Mouse (Mus musculus) lung, embryonic 14.5 days (tissue): ENCODE measurements at regions not wholly inside any gene's neighbourhood (a gene's known extent, or its start where the extent isn't known, plus 50 kb on each side); places are given as distances from the start of the nearest gene placed in this dataset.

Experiments used
- ATAC-seq: fragments of 200-750 bp; cut with Nextera tagmentation; 2 replicates; pipeline ENCODE4 v1.8.0; 2017; ENCODE audit warnings: mild to moderate bottlenecking, moderate TSS enrichment, moderate library complexity; ENCODE audit not compliant: insufficient read depth
- DNase-seq: peaks from one replicate; pipeline ENCODE4 v3.0.0-alpha.2; 2015
- H3K27ac ChIP-seq: fragments of 300-500 bp; sonication (generic); 2 replicates; pipeline ENCODE4 v1.5.1; 2014; ENCODE audit warnings: low read depth, mild to moderate bottlenecking, moderate library complexity
- H3K27me3 ChIP-seq: fragments of 300-500 bp; sonication (generic); 2 replicates; pipeline ENCODE4 v1.6.1; 2014; ENCODE audit warnings: low read length, control low read depth; ENCODE audit not compliant: insufficient read depth
- H3K36me3 ChIP-seq: fragments of 300-500 bp; sonication (generic); 2 replicates; pipeline ENCODE4 v1.6.1; 2014; ENCODE audit warnings: control low read depth; ENCODE audit not compliant: insufficient read depth
- H3K4me1 ChIP-seq: fragments of 300-500 bp; sonication (generic); 2 replicates; pipeline ENCODE4 v1.6.1; 2014; ENCODE audit warnings: antibody characterized with exemption, control low read depth; ENCODE audit not compliant: insufficient read depth
- H3K4me2 ChIP-seq: fragments of 300-500 bp; sonication (generic); 2 replicates; pipeline ENCODE4 v1.6.1; 2014; ENCODE audit warnings: mild to moderate bottlenecking
- H3K4me3 ChIP-seq: fragments of 300-500 bp; sonication (generic); 2 replicates; pipeline ENCODE4 v1.5.1; 2014; ENCODE audit warnings: low read depth, low read length
- H3K9ac ChIP-seq: fragments of 300-500 bp; sonication (generic); 2 replicates; pipeline ENCODE4 v1.6.1; 2014
- H3K9me3 ChIP-seq: fragments of 300-500 bp; sonication (generic); 2 replicates; pipeline ENCODE4 v1.6.1; 2016; ENCODE audit warnings: low read depth, low read length, control low read depth
- CTCF ChIP-seq: IDR thresholded peaks from 2 replicates; pipeline ENCODE4 v1.5.1; 2016; ENCODE audit warnings: antibody characterized with exemption, low read depth
- WGBS: fragments of 180-500 bp; shearing (Covaris S2); extraction: QIAGEN DNeasy Blood & Tissue Kit; methylation state at CpG from one replicate; pipeline ENCODE4 v1.1.7; 2014; 5-methylcytosine and 5-hydroxymethylcytosine counted together

DNA sequence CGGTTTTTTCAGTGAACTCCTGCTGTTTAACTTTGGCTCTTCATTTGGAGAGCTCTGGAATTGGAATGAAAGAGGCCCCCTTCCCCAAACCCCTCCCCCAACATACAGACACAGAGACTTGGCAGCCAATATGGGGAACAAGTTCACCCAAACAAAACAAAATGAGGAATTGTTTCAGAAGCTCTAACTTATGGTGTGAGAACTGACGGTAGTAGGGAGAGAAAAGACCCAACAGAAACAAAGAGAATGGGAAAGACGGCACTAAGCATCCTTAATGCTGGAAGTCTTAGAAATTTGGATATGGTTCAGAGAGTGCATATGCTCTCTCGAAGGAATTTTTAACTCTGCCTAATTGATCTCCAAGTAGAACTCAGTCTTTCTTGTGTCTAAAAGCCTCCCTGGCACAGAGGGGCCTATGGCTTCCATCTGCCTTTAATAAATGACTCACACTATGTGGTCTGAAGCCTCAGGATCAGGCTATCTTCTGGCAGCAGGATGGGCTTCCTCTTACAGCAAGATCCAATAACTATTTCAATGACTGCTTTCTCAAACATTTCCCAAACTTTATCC, 438.2 kb upstream of the Map3k7 start:
- ATAC-seq (0 out of 2 replicates have a peak, but pooled peaks have one; percentile 28), DNase-seq (peak; percentile 40)
- H3K4me3 ChIP-seq, result no peak overlapping the region
- TF ChIP-seq CTCF, result no peak
- no peak overlapping the region for H3K4me2 ChIP-seq
- H3K4me1 ChIP-seq, result 0 out of 2 replicates have a peak, but pooled peaks cover 2% of the 10 kb centered on the region
- H3K36me3 ChIP-seq, result no peaks in the 10 kb centered on the region
- H3K27ac ChIP-seq, result no peak overlapping the region
- H3K9me3 ChIP-seq, result no peaks in the 10 kb centered on the region
- H3K9ac ChIP-seq, result no peak overlapping the region
- 23% methylated on average over 4 of the region's 4 CpGs for WGBS
- H3K27me3 ChIP-seq, result no peaks in the 10 kb centered on the region

DNA sequence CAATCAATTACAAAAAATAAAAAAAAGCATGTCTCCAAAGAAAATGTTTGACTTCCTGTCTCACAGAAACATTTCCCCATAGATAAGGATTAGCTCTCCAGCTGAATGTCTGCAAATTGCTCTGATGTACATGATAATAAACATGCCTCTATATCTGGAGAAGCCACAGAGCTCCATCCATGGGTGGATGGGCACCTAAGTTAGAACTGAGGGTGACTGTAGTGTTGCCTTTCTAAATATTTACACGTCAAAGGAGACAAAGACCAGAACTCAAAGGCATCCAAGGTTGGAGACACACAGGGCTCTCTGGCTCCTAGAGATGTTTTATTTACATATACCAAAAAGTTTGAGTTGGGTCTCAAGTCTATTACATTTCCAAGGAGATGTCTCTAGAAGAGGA, 427.1 kb upstream of the Map3k7 start:
- Histone ChIP-seq H3K4me1 (no peaks in the 10 kb centered on the region), H3K27me3 (no peaks in the 10 kb centered on the region), H3K4me3 (no peak overlapping the region), H3K9me3 (no peaks in the 10 kb centered on the region), H3K9ac (no peak overlapping the region), H3K27ac (no peak overlapping the region), H3K36me3 (no peaks in the 10 kb centered on the region), H3K4me2 (no peak overlapping the region)
- no peak for TF ChIP-seq CTCF
- 59% methylated on average over 1 of the region's 1 CpGs for WGBS
- DNase-seq, result no peak
- no peak for ATAC-seq

- 0 out of 2 replicates have a peak, but pooled peaks cover 2% of the 10 kb centered on the region for H3K4me1 ChIP-seq
- no peak overlapping the region for H3K9ac ChIP-seq
- 78% methylated on average over 16 of the region's 16 CpGs for WGBS
- no peak overlapping the region for H3K4me2 ChIP-seq
- H3K27me3 ChIP-seq, result no peaks in the 10 kb centered on the region
- no peaks in the 10 kb centered on the region for H3K9me3 ChIP-seq
- no peak for TF ChIP-seq CTCF
- H3K27ac ChIP-seq, result no peak overlapping the region
- ATAC-seq, result no peak
- no peaks in the 10 kb centered on the region for H3K36me3 ChIP-seq
- DNase-seq, result no peak
- no peak overlapping the region for H3K4me3 ChIP-seq
Observed at GRCm38 (mm10) chr4:31553780-31554394, 410.0 kb upstream of the Map3k7 start.

DNA sequence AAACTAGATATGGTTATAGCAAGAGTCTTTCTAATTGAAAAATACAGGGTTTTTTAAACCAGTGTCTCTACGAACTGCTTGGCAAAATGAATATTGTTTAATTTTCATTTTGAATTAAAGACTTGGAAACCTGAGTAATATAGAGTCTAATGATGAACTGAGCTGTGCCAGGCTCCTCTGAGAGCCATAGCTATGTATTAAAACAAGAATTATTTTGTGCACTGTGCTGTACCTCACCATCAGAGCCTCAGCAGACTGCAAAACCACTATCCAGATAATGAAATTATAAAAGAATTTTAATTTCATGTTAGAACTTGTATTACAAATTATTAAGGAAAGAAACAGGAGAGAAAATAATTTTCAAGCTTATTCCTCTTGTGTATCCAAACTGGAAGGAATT, 408.8 kb upstream of the Map3k7 start:
- 84% methylated on average over 1 of the region's 1 CpGs for WGBS
- H3K9me3 ChIP-seq, result no peaks in the 10 kb centered on the region
- DNase-seq, result no peak
- H3K9ac ChIP-seq, result no peak overlapping the region
- 0 out of 2 replicates have a peak, but pooled peaks cover 2% of the 10 kb centered on the region for H3K4me1 ChIP-seq
- no peaks in the 10 kb centered on the region for H3K36me3 ChIP-seq
- H3K4me2 ChIP-seq, result no peak overlapping the region
- H3K27me3 ChIP-seq, result no peaks in the 10 kb centered on the region
- ATAC-seq, result no peak
- no peak for TF ChIP-seq CTCF
- H3K27ac ChIP-seq, result no peak overlapping the region
- no peak overlapping the region for H3K4me3 ChIP-seq

DNA sequence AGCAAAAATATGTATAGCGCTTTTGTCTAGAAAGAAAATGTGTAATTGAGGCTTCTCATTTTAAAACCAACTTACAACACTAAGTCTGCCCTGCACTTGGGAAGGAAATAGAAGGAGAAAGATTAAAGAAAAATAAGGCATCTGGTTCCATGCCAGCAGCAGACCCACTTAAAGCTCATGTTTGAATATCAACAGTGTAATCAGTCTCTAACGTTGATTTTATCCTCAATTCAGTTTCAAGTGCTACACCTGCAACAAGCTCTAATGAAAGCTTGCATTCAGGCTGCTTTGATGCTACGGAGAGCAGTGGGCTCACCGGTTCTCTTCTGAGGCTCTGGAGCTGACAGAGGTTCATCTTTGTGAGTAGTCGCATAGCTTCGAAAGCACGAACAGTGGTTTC, 406.6 kb upstream of the Map3k7 start:
- Histone ChIP-seq H3K9ac (no peak overlapping the region), H3K27ac (no peak overlapping the region), H3K4me2 (no peak overlapping the region), H3K4me1 (0 out of 2 replicates have a peak, but pooled peaks cover 2% of the 10 kb centered on the region), H3K9me3 (no peaks in the 10 kb centered on the region), H3K27me3 (no peaks in the 10 kb centered on the region), H3K4me3 (no peak overlapping the region), H3K36me3 (no peaks in the 10 kb centered on the region)
- TF ChIP-seq CTCF, result no peak
- ATAC-seq, result peak; percentile 60
- 65% methylated on average over 7 of the region's 7 CpGs for WGBS
- DNase-seq, result peak; percentile 68

- TF ChIP-seq CTCF, result no peak
- Histone ChIP-seq H3K27me3 (no peaks in the 10 kb centered on the region), H3K27ac (no peak overlapping the region), H3K4me2 (no peak overlapping the region), H3K36me3 (no peaks in the 10 kb centered on the region), H3K9me3 (no peaks in the 10 kb centered on the region), H3K4me1 (0 out of 2 replicates have a peak, but pooled peaks cover 2% of the 10 kb centered on the region), H3K9ac (no peak overlapping the region), H3K4me3 (no peak overlapping the region)
- ATAC-seq, result no peak
- 84% methylated on average over 4 of the region's 4 CpGs for WGBS
- DNase-seq, result no peak
Observed at GRCm38 (mm10) chr4:31560305-31560704, 403.6 kb upstream of the Map3k7 start.

- no peak for TF ChIP-seq CTCF
- Histone ChIP-seq H3K4me2 (no peak overlapping the region), H3K4me1 (no peaks in the 10 kb centered on the region), H3K36me3 (no peaks in the 10 kb centered on the region), H3K9ac (no peak overlapping the region), H3K27me3 (no peaks in the 10 kb centered on the region), H3K9me3 (no peaks in the 10 kb centered on the region), H3K4me3 (no peak overlapping the region), H3K27ac (no peak overlapping the region)
- ATAC-seq (no peak), DNase-seq (no peak)
- WGBS, result 84% methylated on average over 10 of the region's 10 CpGs
Observed at GRCm38 (mm10) chr4:31561183-31561582, 402.7 kb upstream of the Map3k7 start.
